Mouse (Mus musculus) leukemia stem cell, adult 10-12 weeks (primary cell): ENCODE results near the gene Cars2. TPM values are rescaled to one million over a fixed set of nuclear protein-coding genes. Genes with fewer than 3 reads are reported as not detected.

ENCODE experiments used
- polyA plus RNA-seq: library from polyadenylated mRNA; stranded (reverse); fragments of >175 nt; gene quantifications from 2 replicates; pipeline ENCODE4 v1.2.3, GENCODE M21; 2012; ENCODE audit warnings: low replicate concordance

The Cars2 gene
- 40.5 and 52.0 TPM in 2 replicates for polyA plus RNA-seq

GRCm38 (mm10) chr8:11550281-11550948, at the start of gene Cars2:
TSS of gene Cars2 (minus strand) at chr8:11550783.

GRCm38 (mm10) chr8:11554799-11555719, 4.5 kb upstream of the Cars2 start, which contains the start of gene Ing1:
TSS of gene Ing1 (plus strand) at chr8:11555571.

GRCm38 (mm10) chr8:11497017-11497990, 53.3 kb downstream of the Cars2 start, which contains the start of gene Naxd:
TSS of gene Naxd (plus strand) at chr8:11497506.

GRCm38 (mm10) chr8:11477811-11478761, 72.5 kb downstream of the Cars2 start, which contains the start of gene Rab20:
TSS of gene Rab20 (minus strand) at chr8:11478710.

Other genes with a start within 250 kb of the Cars2 start
- 13.6 and 20.9 TPM in 2 replicates for gene Col4a2, start 238.0 kb downstream of the Cars2 start, polyA plus RNA-seq
- gene Col4a1, start 238.0 kb downstream of the Cars2 start, polyA plus RNA-seq: 23.1 and 35.9 TPM in 2 replicates
- 2.9 and 5.5 TPM in 2 replicates for gene Rab20, start 72.1 kb downstream of the Cars2 start, polyA plus RNA-seq
- gene Naxd, start 53.3 kb downstream of the Cars2 start, polyA plus RNA-seq: 26.9 and 49.5 TPM in 2 replicates
- gene Ing1, start 4.8 kb upstream of the Cars2 start, polyA plus RNA-seq: 15.3 and 21.3 TPM in 2 replicates
- gene Ankrd10, start 85.0 kb upstream of the Cars2 start, polyA plus RNA-seq: 18.6 and 31.3 TPM in 2 replicates
- gene 1700016D06Rik, start 150.3 kb upstream of the Cars2 start, polyA plus RNA-seq: not detected in 2 replicates
- gene Arhgef7, start 176.9 kb upstream of the Cars2 start, polyA plus RNA-seq: 22.8 and 37.0 TPM in 2 replicates